Mouse (Mus musculus) intestine, postnatal 0 days (tissue): ENCODE measurements around the gene Wipi1. TPM values are rescaled to one million over a fixed set of nuclear protein-coding genes. Genes with fewer than 3 reads are reported as not detected.
"Not testable (repeated sequence)": the region's sequence is repeated elsewhere in the genome, so short reads cannot be mapped to it uniquely, and the experiment has no call there.

ENCODE experiments used
- ATAC-seq: fragments of 200-750 bp; cut with Nextera tagmentation; 2 replicates; pipeline ENCODE4 v1.8.0; 2017; ENCODE audit warnings: mild to moderate bottlenecking, moderate TSS enrichment, moderate library complexity
- H3K27ac ChIP-seq: fragments of 300-500 bp; sonication (generic); 2 replicates; pipeline ENCODE4 v1.5.1; 2014; ENCODE audit warnings: mild to moderate bottlenecking, low read depth, low read length, moderate library complexity
- H3K27me3 ChIP-seq: fragments of 300-500 bp; sonication (generic); replicated peaks from 2 replicates; pipeline ENCODE4 v1.6.1; 2014; ENCODE audit warnings: low read length, mixed read lengths; ENCODE audit not compliant: control insufficient read depth, insufficient read depth
- H3K36me3 ChIP-seq: fragments of 300-500 bp; sonication (generic); 2 replicates; pipeline ENCODE4 v1.6.1; 2014; ENCODE audit warnings: mild to moderate bottlenecking, moderate library complexity; ENCODE audit not compliant: control insufficient read depth, insufficient read depth
- H3K4me1 ChIP-seq: fragments of 300-500 bp; sonication (generic); replicated peaks from 2 replicates; pipeline ENCODE4 v1.6.1; 2014; ENCODE audit warnings: antibody characterized with exemption, low read length, mixed read lengths; ENCODE audit not compliant: control insufficient read depth, insufficient read depth
- H3K4me2 ChIP-seq: fragments of 300-500 bp; sonication (generic); replicated peaks from 2 replicates; pipeline ENCODE4 v1.6.1; 2014; ENCODE audit warnings: low read depth, mild to moderate bottlenecking, moderate library complexity
- H3K4me3 ChIP-seq: fragments of 300-500 bp; sonication (generic); 2 replicates; pipeline ENCODE4 v1.5.1; 2014; ENCODE audit warnings: low read depth, low read length
- H3K9ac ChIP-seq: fragments of 300-500 bp; sonication (generic); 2 replicates; pipeline ENCODE4 v1.6.1; 2014; ENCODE audit warnings: mild to moderate bottlenecking, low read depth, low read length
- H3K9me3 ChIP-seq: fragments of 300-500 bp; sonication (generic); 2 replicates; pipeline ENCODE4 v1.6.1; 2016; ENCODE audit warnings: mixed run types; ENCODE audit not compliant: control insufficient read depth
- CTCF ChIP-seq: sonication (generic); IDR thresholded peaks from 2 replicates; pipeline ENCODE4 v1.5.1; 2016; ENCODE audit warnings: low read depth, mild to moderate bottlenecking, control low read depth, antibody characterized with exemption, moderate library complexity
- whole genome bisulfite sequencing: fragments of 180-500 bp; shearing (Covaris S2); extraction: QIAGEN DNeasy Blood & Tissue Kit; methylation state at CpG from one replicate; pipeline ENCODE4 v1.1.7; 2014; 5-methylcytosine and 5-hydroxymethylcytosine counted together
- polyA plus RNA-seq: library from polyadenylated mRNA; unstranded; fragments of >200 nt; fragmentation: Nextera tagmentation; extraction: Ambion mirVana; gene quantifications from 2 replicates; pipeline ENCODE4 v1.2.1, GENCODE M21; 2015

The Wipi1 gene
- 28.2 and 30.4 TPM in 2 replicates for polyA plus RNA-seq

GRCm38 (mm10) chr11:109611303-109612149, at the start of gene Wipi1:
Wipi1 (minus strand) TSS chr11:109611967.
- WGBS: 1% methylated on average over 54 of the region's 58 CpGs
- no peak for TF ChIP-seq CTCF
- peak; percentile 96 for ATAC-seq

GRCm38 (mm10) chr11:109660526-109660925, 48.8 kb upstream of the Wipi1 start:
- H3K9ac ChIP-seq, H3K4me3 ChIP-seq, H3K4me2 ChIP-seq, H3K4me1 ChIP-seq, ATAC-seq, H3K9me3 ChIP-seq, H3K27ac ChIP-seq, H3K27me3 ChIP-seq: not testable (repeated sequence)
- 83% methylated on average over 8 of the region's 8 CpGs for WGBS
- peaks cover 52% of the 10 kb centered on the region for H3K36me3 ChIP-seq

More at GRCm38 (mm10) chr11:109611303-109612149, at the start of gene Wipi1:
- Histone ChIP-seq H3K4me1 (peaks cover 12% of the 10 kb centered on the region), H3K27me3 (no peaks in the 10 kb centered on the region), H3K9me3 (no peaks in the 10 kb centered on the region), H3K36me3 (no peaks in the 10 kb centered on the region), H3K9ac (peak within 1 kb of the TSS; percentile 85), H3K4me3 (peak within 1 kb of the TSS; percentile 89), H3K4me2 (peak within 1 kb of the TSS; percentile 87), H3K27ac (peak within 1 kb of the TSS; percentile 90)

GRCm38 (mm10) chr11:109656232-109656631, 44.5 kb upstream of the Wipi1 start:
- no peak overlapping the region for H3K9ac ChIP-seq
- H3K9me3 ChIP-seq: no peaks in the 10 kb centered on the region
- H3K4me2 ChIP-seq: no peak overlapping the region
- H3K27me3 ChIP-seq: no peaks in the 10 kb centered on the region
- ATAC-seq: no peak
- 78% methylated on average over 7 of the region's 7 CpGs for WGBS
- H3K4me3 ChIP-seq: no peak overlapping the region
- no peak overlapping the region for H3K27ac ChIP-seq
- H3K4me1 ChIP-seq: 0 out of 2 replicates have a peak, but pooled peaks cover 5% of the 10 kb centered on the region
- no peak for TF ChIP-seq CTCF
- H3K36me3 ChIP-seq: peaks cover 33% of the 10 kb centered on the region

- H3K4me2 ChIP-seq: no peak overlapping the region
- 0 out of 2 replicates have a peak, but pooled peaks cover 5% of the 10 kb centered on the region for H3K4me1 ChIP-seq
- H3K9me3 ChIP-seq: no peaks in the 10 kb centered on the region
- no peak overlapping the region for H3K4me3 ChIP-seq
- no peaks in the 10 kb centered on the region for H3K27me3 ChIP-seq
- no peak for ATAC-seq
- 85% methylated on average over 6 of the region's 6 CpGs for WGBS
- no peak overlapping the region for H3K27ac ChIP-seq
- H3K36me3 ChIP-seq: peaks cover 16% of the 10 kb centered on the region; the same call in 1 of the 2 replicates
- no peak for TF ChIP-seq CTCF
- H3K9ac ChIP-seq: no peak overlapping the region
Observed at GRCm38 (mm10) chr11:109654581-109654980, 42.8 kb upstream of the Wipi1 start.

- H3K4me3 ChIP-seq: no peak overlapping the region
- H3K9ac ChIP-seq: no peak overlapping the region
Observed at GRCm38 (mm10) chr11:109653201-109653600, 41.4 kb upstream of the Wipi1 start.

GRCm38 (mm10) chr11:109652505-109652904, 40.7 kb upstream of the Wipi1 start:
- peak overlapping the region; percentile 96; the same call in 1 of the 2 replicates for H3K9ac ChIP-seq
- H3K4me3 ChIP-seq: peak overlapping the region; percentile 95
- peaks cover 16% of the 10 kb centered on the region; the same call in 1 of the 2 replicates for H3K36me3 ChIP-seq
- ATAC-seq: no peak
- 0 out of 2 replicates have a peak, but pooled peaks cover 5% of the 10 kb centered on the region for H3K4me1 ChIP-seq
- no peaks in the 10 kb centered on the region for H3K27me3 ChIP-seq
- WGBS: 28% methylated on average over 6 of the region's 6 CpGs
- TF ChIP-seq CTCF: no peak
- H3K4me2 ChIP-seq: peak overlapping the region; percentile 95
- H3K9me3 ChIP-seq: no peaks in the 10 kb centered on the region
- no peak overlapping the region for H3K27ac ChIP-seq

More at GRCm38 (mm10) chr11:109653201-109653600, 41.4 kb upstream of the Wipi1 start:
- H3K36me3 ChIP-seq: peaks cover 16% of the 10 kb centered on the region; the same call in 1 of the 2 replicates
- 46% methylated on average over 8 of the region's 8 CpGs for WGBS
- no peak for ATAC-seq
- no peaks in the 10 kb centered on the region for H3K9me3 ChIP-seq
- 0 out of 2 replicates have a peak, but pooled peaks cover 5% of the 10 kb centered on the region for H3K4me1 ChIP-seq
- peak overlapping the region; percentile 95; the same call in 1 of the 2 replicates for H3K4me2 ChIP-seq
- TF ChIP-seq CTCF: no peak
- H3K27me3 ChIP-seq: no peaks in the 10 kb centered on the region
- H3K27ac ChIP-seq: no peak overlapping the region
